Mouse (Mus musculus) right cerebral cortex, postnatal 10 days (tissue): Measurements from ENCODE around the gene Baiap2.

ENCODE experiments used
- DNase-seq, 2 experiments: peaks; one replicate each; pipeline ENCODE4 v3.0.0; 2021; ENCODE audit warnings: low spot score in 2 of 2

Baiap2 gene

GRCm38 (mm10) chr11:119978701-119979100 is 36.1 kb downstream of the Baiap2 start:
- DNase-seq, result no peak

GRCm38 (mm10) chr11:119979596-119980385 is 37.2 kb downstream of the Baiap2 start:
- DNase-seq, result no peak

GRCm38 (mm10) chr11:119981769-119982168 is 39.2 kb downstream of the Baiap2 start:
- DNase-seq, result no peak

- DNase-seq, result no peak
Measured at GRCm38 (mm10) chr11:119982236-119982635, 39.7 kb downstream of the Baiap2 start.

- no peak for DNase-seq
Measured at GRCm38 (mm10) chr11:119983151-119983550, 40.6 kb downstream of the Baiap2 start.

DNA sequence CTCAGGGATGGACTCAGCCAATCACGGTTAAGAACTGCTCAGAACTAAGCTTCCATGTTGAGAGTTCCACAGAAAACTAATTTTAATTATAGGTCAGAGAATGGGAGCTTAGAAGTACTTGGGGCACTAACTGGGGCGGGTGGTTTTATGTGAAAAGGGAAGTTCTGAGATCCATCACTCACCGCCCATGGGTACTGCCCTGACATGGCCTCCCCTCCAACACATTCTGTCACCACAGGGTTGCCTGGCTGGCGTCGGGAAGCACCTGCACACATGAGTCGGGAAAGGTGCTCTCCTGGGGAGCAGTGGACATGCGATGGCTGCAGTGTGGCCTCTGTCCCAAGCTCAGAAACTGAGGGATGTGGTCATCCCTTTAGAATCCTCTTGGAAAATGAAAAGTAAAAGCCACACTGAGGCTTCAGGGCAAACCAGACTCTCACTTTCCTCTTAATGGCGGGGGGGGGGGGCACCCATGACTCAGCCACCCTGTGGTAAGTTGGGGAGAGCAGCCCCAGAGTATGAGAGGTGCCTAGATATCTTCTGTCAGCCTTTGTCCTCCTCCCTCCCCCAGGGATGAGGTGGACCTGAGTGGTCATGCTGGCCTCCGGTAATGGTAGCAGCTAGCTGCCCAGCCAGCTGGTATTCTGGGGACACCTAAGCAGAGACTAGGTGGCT is 44.3 kb downstream of the Baiap2 start:
- no peak for DNase-seq

DNA sequence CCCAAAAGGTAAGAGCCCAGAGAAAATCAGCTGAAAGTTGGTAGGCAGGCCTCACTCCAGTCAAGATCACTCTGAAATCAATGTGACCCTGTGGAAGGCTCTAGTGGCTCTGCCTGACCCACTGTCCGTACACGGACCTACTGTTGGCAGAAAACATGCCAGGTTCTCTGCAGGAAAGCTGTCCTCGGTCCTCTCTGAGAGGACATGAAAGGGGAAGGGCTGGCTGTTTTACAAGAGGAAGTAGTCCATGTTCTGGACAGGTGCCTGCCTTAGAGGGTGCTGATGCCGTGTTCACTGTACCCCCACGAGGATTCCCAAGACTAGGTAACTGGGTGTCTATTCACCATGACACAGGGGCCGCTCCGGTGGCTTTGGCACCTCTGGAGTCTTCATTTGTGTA is 45.3 kb downstream of the Baiap2 start:
- DNase-seq, result no peak

GRCm38 (mm10) chr11:119988391-119988790 is 45.8 kb downstream of the Baiap2 start:
- no peak for DNase-seq

GRCm38 (mm10) chr11:119989115-119989564 is 46.6 kb downstream of the Baiap2 start:
- peak in 1 of 2 experiments; percentile 80 for DNase-seq

- no peak for DNase-seq
Measured at GRCm38 (mm10) chr11:119990658-119991337, 48.2 kb downstream of the Baiap2 start.

GRCm38 (mm10) chr11:119991338-119991678 is 48.7 kb downstream of the Baiap2 start:
- peak; percentile 94 to 95 for DNase-seq

DNA sequence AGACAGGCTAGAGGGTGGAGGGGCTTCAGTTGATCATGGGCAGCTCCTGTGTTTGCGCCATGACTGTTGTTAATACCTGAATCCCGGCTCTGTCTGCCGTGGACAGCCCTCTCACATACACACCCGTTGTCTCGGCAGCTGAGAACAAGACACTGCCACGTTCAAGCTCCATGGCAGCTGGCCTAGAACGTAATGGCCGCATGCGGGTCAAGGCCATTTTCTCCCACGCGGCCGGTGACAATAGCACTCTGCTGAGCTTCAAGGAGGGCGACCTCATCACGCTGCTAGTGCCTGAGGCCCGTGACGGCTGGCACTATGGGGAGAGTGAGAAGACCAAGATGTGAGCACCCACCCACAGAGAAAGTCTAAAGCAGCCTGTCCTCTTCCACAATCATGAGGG is 54.8 kb downstream of the Baiap2 start:
- DNase-seq, result no peak

GRCm38 (mm10) chr11:120002041-120002440 is 59.5 kb downstream of the Baiap2 start:
- DNase-seq, result no peak

DNA sequence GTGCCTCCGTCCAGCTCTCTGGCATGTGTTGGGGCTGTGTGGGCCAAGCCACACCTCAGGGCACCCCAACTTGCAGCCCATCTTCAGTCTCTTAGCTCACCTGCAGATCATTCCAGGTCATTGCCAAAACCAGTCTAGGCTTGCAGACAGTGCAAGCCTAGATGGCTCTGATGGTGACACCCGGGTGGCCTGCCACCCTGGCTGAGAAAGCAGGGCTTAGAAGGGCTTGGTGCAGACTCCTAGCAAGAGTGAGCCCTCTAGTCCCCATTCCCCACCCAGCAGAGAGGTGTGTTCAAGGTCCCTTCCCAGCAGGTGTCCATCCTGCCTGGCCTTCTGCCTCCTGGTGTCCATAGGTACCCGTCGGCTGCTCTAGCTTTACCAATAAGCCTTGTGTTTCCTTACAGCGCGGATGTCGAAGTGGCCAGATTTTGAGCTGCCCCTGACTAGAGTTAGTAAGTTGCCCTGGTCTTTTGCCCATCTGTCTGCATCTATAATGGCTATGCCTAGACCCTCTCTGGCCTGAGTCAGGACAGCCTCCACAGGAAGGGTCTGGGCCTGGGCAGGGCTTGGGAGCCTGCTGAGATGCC is 60.2 kb downstream of the Baiap2 start:
- no peak for DNase-seq

DNA sequence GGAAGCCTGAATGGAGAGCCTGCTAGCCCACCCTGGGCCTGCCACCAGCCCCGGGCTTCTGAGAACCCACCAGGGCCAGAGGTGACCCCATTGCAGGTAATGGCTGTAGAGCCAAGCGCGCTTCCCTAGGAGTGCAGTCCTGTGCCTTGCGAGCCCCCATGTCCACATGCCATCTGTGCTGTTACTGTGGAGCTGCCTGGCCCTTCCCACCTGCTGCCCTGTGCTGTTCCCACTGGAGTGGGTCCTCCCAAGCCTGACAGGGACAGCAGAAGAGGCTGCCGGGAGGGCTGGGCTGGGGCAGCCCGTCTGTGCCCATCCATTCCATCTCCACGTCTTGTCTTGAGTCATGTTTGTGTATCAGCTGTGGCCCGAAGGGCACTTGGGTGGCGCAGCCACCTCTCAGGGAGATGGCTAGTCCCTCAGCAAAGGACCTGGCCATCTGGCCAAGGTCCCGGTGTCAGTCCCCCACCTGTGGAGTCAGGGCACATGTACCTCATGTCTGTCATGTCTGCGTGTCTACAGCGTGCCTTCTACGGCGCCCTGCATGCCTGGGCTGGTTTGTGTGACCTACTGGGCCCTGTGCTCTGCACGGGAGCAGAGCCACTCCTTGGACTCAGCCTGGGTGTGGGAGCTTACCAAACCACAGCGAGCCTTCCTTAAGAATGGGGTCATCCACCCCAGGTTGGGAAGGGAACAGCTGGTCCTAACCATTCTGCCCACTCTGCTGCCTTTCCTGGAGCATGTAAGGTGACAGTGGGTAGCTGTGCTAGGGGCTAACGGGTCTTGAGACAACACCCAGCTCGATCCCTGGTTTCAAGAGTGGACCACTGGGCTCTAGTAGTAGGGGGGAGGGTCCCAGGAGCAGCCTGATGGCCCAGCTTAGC is 63.1 kb downstream of the Baiap2 start:
- no peak for DNase-seq

GRCm38 (mm10) chr11:120007496-120008080 is 65.0 kb downstream of the Baiap2 start:
- DNase-seq, result no peak

- DNase-seq, result no peak
Measured at GRCm38 (mm10) chr11:120008501-120008900, 65.9 kb downstream of the Baiap2 start.

DNA sequence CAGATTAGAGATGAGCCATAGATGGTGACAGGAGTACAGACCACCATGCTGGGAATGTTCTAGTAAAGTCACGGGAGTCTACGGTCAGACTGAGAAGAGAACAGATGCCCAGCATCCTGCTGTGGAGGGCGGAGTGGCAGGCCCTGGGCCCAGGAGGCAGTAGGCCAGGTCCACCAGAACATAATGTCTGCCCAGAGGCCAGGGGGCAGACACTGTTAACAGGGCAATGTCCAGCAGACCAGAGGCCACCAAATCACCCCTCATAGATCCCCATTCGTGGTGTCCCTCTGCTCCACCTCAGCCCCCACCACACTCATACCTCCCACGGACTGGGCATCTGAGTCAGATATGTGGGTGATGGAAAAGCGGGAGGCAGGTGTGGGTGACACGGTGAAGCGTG is 66.4 kb downstream of the Baiap2 start:
- DNase-seq, result no peak

DNA sequence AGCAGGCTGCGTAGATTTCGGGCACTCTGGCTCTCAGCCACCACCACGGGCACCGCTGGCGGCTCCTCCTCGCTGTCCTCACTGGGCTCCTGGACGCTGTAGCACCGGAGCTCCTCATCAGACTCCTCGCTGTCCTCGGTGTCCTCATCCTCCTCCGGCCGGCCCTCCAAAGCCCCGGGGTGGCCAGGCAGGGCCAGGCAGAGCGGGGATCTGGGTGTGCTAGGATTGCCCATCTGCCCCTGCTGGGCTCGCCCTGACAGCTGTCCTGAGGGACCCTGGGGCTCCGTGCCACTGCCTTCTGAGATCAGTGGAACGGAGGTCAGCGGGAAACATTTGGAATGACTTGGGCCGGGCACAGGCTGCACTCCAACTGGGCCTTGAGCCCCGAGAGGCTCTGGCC is 67.4 kb downstream of the Baiap2 start:
- DNase-seq, result no peak

DNA sequence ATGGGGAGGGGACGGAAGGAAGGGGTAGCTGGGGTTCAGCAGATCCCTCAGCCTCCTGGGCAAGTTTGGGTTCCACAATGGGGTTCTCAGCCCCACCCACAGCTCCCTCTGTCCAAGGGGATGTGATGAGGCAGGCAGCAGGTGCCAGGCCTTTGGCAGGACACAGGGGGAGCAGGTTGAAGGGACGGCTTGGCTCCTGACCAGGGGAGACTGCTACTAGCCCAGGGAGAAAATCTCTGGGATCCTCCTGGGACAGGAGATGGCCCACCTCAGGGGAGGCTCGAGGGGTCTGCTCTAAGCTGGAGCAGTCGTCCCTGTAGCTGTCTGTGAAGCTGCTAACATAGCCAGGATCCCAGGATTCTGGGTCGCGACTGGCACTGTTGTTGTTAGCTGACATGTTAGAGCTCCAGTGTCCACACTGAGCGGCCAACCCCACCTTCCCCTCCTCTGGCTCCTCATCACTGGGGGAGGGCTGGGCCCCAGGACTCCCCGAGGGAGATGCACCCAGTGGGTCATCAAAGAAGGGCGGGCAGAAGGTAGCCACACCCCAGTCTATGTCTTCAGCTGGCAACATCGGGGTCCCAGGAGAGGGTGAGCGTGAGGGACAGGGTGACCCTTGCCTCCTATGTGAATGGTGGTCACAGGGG is 68.7 kb downstream of the Baiap2 start:
- no peak for DNase-seq
